Mouse (Mus musculus): Measurements from ENCODE around the gene Cylc2.

The Cylc2 gene

DNA sequence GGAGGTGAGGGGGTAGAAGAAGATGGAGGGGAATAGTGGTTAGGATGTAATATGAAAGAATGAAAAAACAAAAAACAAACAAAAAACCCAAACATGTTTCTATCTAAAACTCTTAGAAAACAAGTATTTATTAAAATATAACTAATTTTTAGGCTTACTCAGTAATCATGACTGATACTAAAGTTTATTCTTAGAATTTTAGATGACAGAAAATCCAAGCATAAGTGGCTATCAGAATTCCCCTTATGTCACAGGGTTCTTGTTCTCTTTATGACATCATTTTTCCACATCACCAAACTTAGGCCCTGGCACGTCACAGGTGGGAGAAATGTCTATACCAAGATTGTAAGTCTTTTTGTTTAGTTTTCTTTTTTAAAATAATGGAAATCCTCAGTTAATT is at the start of gene Cylc2:
Gene Cylc2, plus strand, starts transcription at position 301 of the 400 bp plus-strand sequence.
- DNase-seq (ENCODE audit: low spot score), result no peak
